ENCODE assay signal across 16 mouse cellular contexts in genomic region chrX:106897707-106898275, GRCm38 (mm10). TPM values are rescaled to one million over a fixed set of nuclear protein-coding genes. Genes with fewer than 3 reads are reported as not detected.
DNase-seq lines count a peak whose midpoint lies in the region; ATAC-seq and TF ChIP-seq lines count a peak whose summit lies in the region.
"Had no signal": no experiment of that assay in that cellular context is flagged by ENCODE, and none has a peak within 500 bp of the region (broad histone marks: within the 10 kb centered on the region; RNA-seq: fewer than 3 reads in every experiment).

No protein-coding gene starts in this region.

- no peak overlapping the region for H3K4me2 ChIP-seq in heart, postnatal 0 days (ENCODE audit: low read depth, low read length)
- H3K4me2 ChIP-seq in lung, postnatal 0 days (replicated peaks; ENCODE audit: low read depth, low read length), result no peak overlapping the region
- no peak overlapping the region for H3K4me2 ChIP-seq in embryonic facial prominence, embryonic 15.5 days (replicated peaks)
- H3K4me2 ChIP-seq: hindbrain, embryonic 15.5 days had no signal

- no peak overlapping the region for H3K9ac ChIP-seq in heart, postnatal 0 days (replicated peaks; ENCODE audit: low read depth, low read length)
- H3K9ac ChIP-seq in lung, postnatal 0 days (replicated peaks; ENCODE audit: low read depth), result no peak overlapping the region
- H3K9ac ChIP-seq in embryonic facial prominence, embryonic 15.5 days, result no peak overlapping the region
- H3K9ac ChIP-seq: hindbrain, embryonic 15.5 days had no signal

- no peak for TF ChIP-seq EP300 in heart, postnatal 0 days (IDR thresholded peaks at IDR 0.05; ENCODE audit: low read depth)
- TF ChIP-seq EP300 in lung, postnatal 0 days (IDR thresholded peaks at IDR 0.05), result no peak

- H3K36me3 ChIP-seq in heart, postnatal 0 days (replicated peaks; ENCODE audit: control insufficient read depth, insufficient read depth, low read length), result no peaks in the 10 kb centered on the region
- H3K36me3 ChIP-seq in lung, postnatal 0 days (ENCODE audit: insufficient read depth, low read length), result no peaks in the 10 kb centered on the region
- H3K36me3 ChIP-seq in embryonic facial prominence, embryonic 15.5 days, result no peaks in the 10 kb centered on the region
- H3K36me3 ChIP-seq: forebrain, embryonic 10.5 days; hindbrain, embryonic 15.5 days had no signal

- no peaks in the 10 kb centered on the region for H3K27me3 ChIP-seq in heart, postnatal 0 days (ENCODE audit: control insufficient read depth, insufficient read depth, low read length)
- H3K27me3 ChIP-seq in lung, postnatal 0 days (replicated peaks; ENCODE audit: insufficient read depth, low read length), result no peaks in the 10 kb centered on the region
- H3K27me3 ChIP-seq in embryonic facial prominence, embryonic 15.5 days, result no peaks in the 10 kb centered on the region

- 58% methylated on average over 2 of the region's 2 CpGs for WGBS in heart, postnatal 0 days
- WGBS in lung, postnatal 0 days, result 49% methylated on average over 2 of the region's 2 CpGs
- WGBS in embryonic facial prominence, embryonic 15.5 days, result 51% methylated on average over 2 of the region's 2 CpGs

- no peak overlapping the region for H3K4me3 ChIP-seq in heart, postnatal 0 days (ENCODE audit: low read depth, low read length)
- no peak overlapping the region for H3K4me3 ChIP-seq in lung, postnatal 0 days (ENCODE audit: low read depth, low read length)
- H3K4me3 ChIP-seq in embryonic facial prominence, embryonic 15.5 days (replicated peaks), result no peak overlapping the region
- H3K4me3 ChIP-seq: forebrain, embryonic 10.5 days; hindbrain, embryonic 15.5 days had no signal

- peak overlapping the region; percentile 64 for H3K27ac ChIP-seq in heart, postnatal 0 days (ENCODE audit: low read depth)
- H3K27ac ChIP-seq in lung, postnatal 0 days (ENCODE audit: low read length), result no peak overlapping the region
- H3K27ac ChIP-seq in embryonic facial prominence, embryonic 15.5 days (replicated peaks), result peak overlapping the region; percentile 58; the same call in 1 of the 2 replicates
- H3K27ac ChIP-seq: forebrain, embryonic 10.5 days; hindbrain, embryonic 15.5 days had no signal

- H3K9me3 ChIP-seq in heart, postnatal 0 days (replicated peaks; ENCODE audit: control insufficient read depth, low read length), result no peaks in the 10 kb centered on the region
- no peaks in the 10 kb centered on the region for H3K9me3 ChIP-seq in lung, postnatal 0 days (ENCODE audit: low read length)
- no peaks in the 10 kb centered on the region for H3K9me3 ChIP-seq in embryonic facial prominence, embryonic 15.5 days (replicated peaks)
- H3K9me3 ChIP-seq: forebrain, embryonic 10.5 days; hindbrain, embryonic 15.5 days had no signal

- no peak for DNase-seq in heart, postnatal 0 days (ENCODE audit: low spot score)
- no peak for DNase-seq in heart, adult 8-10 months (ENCODE audit: low spot score)
- DNase-seq in lung, postnatal 0 days (ENCODE audit: low spot score), result no peak
- no peak for DNase-seq in lung, postnatal 4 days
- no peak for DNase-seq in spleen, postnatal 10 days (ENCODE audit: low spot score in 2 of 2)
- no peak for DNase-seq in layer of hippocampus, postnatal 25 days (ENCODE audit: extremely low spot score in 1 of 2, low spot score in 1 of 2)
- DNase-seq: adrenal gland, postnatal 25 days; cerebellum, adult 11 months; kidney, adult 9 months; left cerebral cortex, postnatal 4 days; lung, postnatal 14 days; midbrain, embryonic 14.5 days had no signal

- ATAC-seq in heart, postnatal 0 days (ENCODE audit: insufficient read depth, low read depth), result peak; percentile 57; the same call in 1 of the 2 replicates
- no peak for ATAC-seq in lung, postnatal 0 days
- ATAC-seq in embryonic facial prominence, embryonic 15.5 days (ENCODE audit: insufficient number of reproducible peaks, low FRiP score, low TSS enrichment, low read depth), result 0 out of 2 replicates have a peak, but pooled peaks have one; percentile 19

- H3K4me1 ChIP-seq in heart, postnatal 0 days (ENCODE audit: control insufficient read depth, insufficient read depth), result no peaks in the 10 kb centered on the region
- H3K4me1 ChIP-seq in lung, postnatal 0 days (ENCODE audit: insufficient read depth, low read depth, low read length), result no peaks in the 10 kb centered on the region
- no peaks in the 10 kb centered on the region for H3K4me1 ChIP-seq in embryonic facial prominence, embryonic 15.5 days
- H3K4me1 ChIP-seq: hindbrain, embryonic 15.5 days had no signal

- TF ChIP-seq CTCF in heart, postnatal 0 days (IDR thresholded peaks at IDR 0.05; ENCODE audit: low read depth), result no peak
- TF ChIP-seq CTCF in lung, postnatal 0 days (IDR thresholded peaks at IDR 0.05), result peak; percentile 30; the same call in 1 of the 2 replicates

RNA-seq across cellular contexts. Expression of gene Lpar4, which starts 22.6 kb away (rescaled TPM):
- total RNA-seq in heart, postnatal 0 days (2014; rRNA removed; ENCODE audit: low replicate concordance), result 9.3 and 16.9 TPM in 2 replicates
- 10.0 and 10.2 TPM in 2 replicates for polyA plus RNA-seq in heart, postnatal 0 days (2015; fragmentation: Nextera tagmentation; extraction: Ambion mirVana)
- under 1 TPM; 0.46 to 0.91 (median 0.74) TPM for total RNA-seq in heart, adult 8-10 months (2022)
- 7.1 and 7.9 TPM in 2 replicates for polyA plus RNA-seq in lung, postnatal 0 days (2015; fragmentation: Nextera tagmentation; extraction: Ambion mirVana)
- polyA plus RNA-seq in embryonic facial prominence, embryonic 15.5 days (2015; fragmentation: Nextera tagmentation; extraction: Ambion mirVana), result 28.0 and 29.9 TPM in 2 replicates
- 1 to 10 TPM; 2.2 to 2.4 TPM for total RNA-seq in layer of hippocampus, postnatal 25 days (2021)

RNA-seq across cellular contexts. Expression of gene Rtl3, which starts 57.3 kb away (rescaled TPM):
- total RNA-seq in heart, postnatal 0 days (2014; rRNA removed; ENCODE audit: low replicate concordance), result 11.6 and 17.4 TPM in 2 replicates
- 6.7 and 7.3 TPM in 2 replicates for polyA plus RNA-seq in heart, postnatal 0 days (2015; fragmentation: Nextera tagmentation; extraction: Ambion mirVana)
- total RNA-seq in heart, adult 8-10 months (2022), result 1 to 10 TPM in 2 of 4 experiments, under 1 TPM in 2; 0.52 to 1.8 (median 0.91) TPM
- polyA plus RNA-seq in lung, postnatal 0 days (2015; fragmentation: Nextera tagmentation; extraction: Ambion mirVana), result 0.98 and 1.1 TPM in 2 replicates
- polyA plus RNA-seq in embryonic facial prominence, embryonic 15.5 days (2015; fragmentation: Nextera tagmentation; extraction: Ambion mirVana), result 68.5 and 73.5 TPM in 2 replicates
- 1 to 10 TPM; 2.8 to 3.3 TPM for total RNA-seq in layer of hippocampus, postnatal 25 days (2021)
- polyA plus RNA-seq: cortical plate, adult 2 months had no signal
